Mouse (Mus musculus) thymus, adult 2 months (tissue): ENCODE data around the gene Chmp2a. TPM values are rescaled to one million over a fixed set of nuclear protein-coding genes. Genes with fewer than 3 reads are reported as not detected.
A peak's percentile ranks its signal among the peaks of the same experiment; 100 is the strongest.

Experiments
- DNase-seq: peaks from one replicate; pipeline ENCODE4 v3.0.0; 2021
- H3K27ac ChIP-seq: fragments of 200-500 bp; 2 replicates; pipeline ENCODE4 v1.5.1; 2012; ENCODE audit warnings: low read length, control low read depth; ENCODE audit not compliant: control insufficient read depth, insufficient read depth
- H3K27me3 ChIP-seq: fragments of 200-500 bp; 2 replicates; pipeline ENCODE4 v1.6.1; 2012; ENCODE audit warnings: mild to moderate bottlenecking, low read length, moderate library complexity, mixed read lengths; ENCODE audit not compliant: control insufficient read depth, insufficient read depth
- H3K36me3 ChIP-seq: fragments of 200-500 bp; 2 replicates; pipeline ENCODE4 v1.6.1; 2012; ENCODE audit warnings: mild to moderate bottlenecking, low read length, moderate library complexity; ENCODE audit not compliant: control insufficient read depth, insufficient read depth
- H3K4me1 ChIP-seq: fragments of 200-500 bp; replicated peaks from 2 replicates; pipeline ENCODE4 v1.6.1; 2012; ENCODE audit warnings: low read length; ENCODE audit not compliant: control insufficient read depth, insufficient read depth
- H3K4me3 ChIP-seq: fragments of 200-500 bp; 2 replicates; pipeline ENCODE4 v1.5.1; 2012; ENCODE audit warnings: mild to moderate bottlenecking, low read length, control low read depth, moderate library complexity; ENCODE audit not compliant: control insufficient read depth, insufficient read depth
- CTCF ChIP-seq: fragments of 200-500 bp; IDR thresholded peaks from 2 replicates; pipeline ENCODE4 v1.5.1; 2012; ENCODE audit warnings: mild to moderate bottlenecking, control low read depth, low read length, moderate library complexity, borderline replicate concordance; ENCODE audit not compliant: control insufficient read depth, poor library complexity, insufficient read depth; ENCODE audit errors: extremely low read depth
- POLR2A ChIP-seq: fragments of 200-500 bp; IDR thresholded peaks from 2 replicates; pipeline ENCODE4 v1.6.1; 2012; ENCODE audit warnings: mild to moderate bottlenecking, low read length, control low read depth, moderate library complexity; ENCODE audit not compliant: control insufficient read depth, poor library complexity, insufficient read depth; ENCODE audit errors: extremely low read depth
- WGBS: fragments of 180-500 bp; shearing (Covaris S2); methylation state at CpG from one replicate; pipeline ENCODE4 v1.1.7; 2018; 5-methylcytosine and 5-hydroxymethylcytosine counted together
- polyA plus RNA-seq: library from polyadenylated mRNA; depleted of rRNA; stranded (reverse); fragments of >200 nt; gene quantifications from 2 replicates; pipeline ENCODE4 v1.2.3, GENCODE M21; 2012; rRNA removed

Gene Chmp2a
- polyA plus RNA-seq, 1 experiment, result 65.7 TPM

GRCm38 (mm10) chr7:12987409-12988189, 47.0 kb downstream of the Chmp2a start:
- no peaks in the 10 kb centered on the region for H3K27me3 ChIP-seq
- peak overlapping the region; percentile 70 for H3K27ac ChIP-seq
- TF ChIP-seq POLR2A (no peak), CTCF (no peak)
- WGBS, result 77% methylated on average over 8 of the region's 8 CpGs
- peaks cover 19% of the 10 kb centered on the region for H3K4me1 ChIP-seq
- H3K36me3 ChIP-seq, result no peaks in the 10 kb centered on the region
- no peak for DNase-seq
- H3K4me3 ChIP-seq, result no peak overlapping the region

GRCm38 (mm10) chr7:12986906-12987305, 47.7 kb downstream of the Chmp2a start:
- H3K4me1 ChIP-seq, result peaks cover 19% of the 10 kb centered on the region
- no peaks in the 10 kb centered on the region for H3K27me3 ChIP-seq
- TF ChIP-seq POLR2A, result no peak
- no peak for TF ChIP-seq CTCF
- H3K4me3 ChIP-seq, result no peak overlapping the region
- no peak for DNase-seq
- WGBS, result 93% methylated on average over 8 of the region's 8 CpGs
- H3K27ac ChIP-seq, result peak overlapping the region; percentile 29
- no peaks in the 10 kb centered on the region for H3K36me3 ChIP-seq

GRCm38 (mm10) chr7:12985724-12986123, 48.9 kb downstream of the Chmp2a start:
- no peak for DNase-seq
- Histone ChIP-seq H3K27me3 (no peaks in the 10 kb centered on the region), H3K4me1 (peaks cover 19% of the 10 kb centered on the region), H3K36me3 (no peaks in the 10 kb centered on the region), H3K27ac (no peak overlapping the region), H3K4me3 (no peak overlapping the region)
- TF ChIP-seq CTCF (no peak), POLR2A (no peak)
- WGBS, result 96% methylated on average over 1 of the region's 1 CpGs

Other genes with a start within 250 kb of the Chmp2a start
- 2.7 and 2.9 TPM in 2 replicates for gene Zscan18, start 231.2 kb downstream of the Chmp2a start, polyA plus RNA-seq
- gene Zfp329, start 215.9 kb downstream of the Chmp2a start, polyA plus RNA-seq, result 4.1 and 4.2 TPM in 2 replicates
- gene Zfp110, start 200.0 kb downstream of the Chmp2a start, polyA plus RNA-seq, result 16.9 and 17.6 TPM in 2 replicates
- gene Zfp128, start 153.6 kb downstream of the Chmp2a start, polyA plus RNA-seq, result 1.7 and 2.2 TPM in 2 replicates
- 14.3 and 14.9 TPM in 2 replicates for gene Zscan22, start 137.0 kb downstream of the Chmp2a start, polyA plus RNA-seq
- gene Rps5, start 112.5 kb downstream of the Chmp2a start, polyA plus RNA-seq, result 2,545 and 2,907 TPM in 2 replicates
- gene Rnf225, start 107.4 kb downstream of the Chmp2a start, polyA plus RNA-seq, result 1.0 and 1.8 TPM in 2 replicates
- gene Zfp324, start 69.0 kb downstream of the Chmp2a start, polyA plus RNA-seq, result 8.7 and 9.3 TPM in 2 replicates
- 10.8 and 11.4 TPM in 2 replicates for gene Zfp446, start 57.0 kb downstream of the Chmp2a start, polyA plus RNA-seq
- 0.89 and 3.0 TPM in 2 replicates for gene Slc27a5, start 36.6 kb downstream of the Chmp2a start, polyA plus RNA-seq
- gene Trim28, start 35.7 kb downstream of the Chmp2a start, polyA plus RNA-seq, result 902 and 905 TPM in 2 replicates
- gene Zbtb45, start 24.8 kb downstream of the Chmp2a start, polyA plus RNA-seq, result 78.8 and 127 TPM in 2 replicates
- gene Ube2m, start 3.5 kb upstream of the Chmp2a start, polyA plus RNA-seq, result 236 and 244 TPM in 2 replicates
- gene Mzf1, start 20.0 kb upstream of the Chmp2a start, polyA plus RNA-seq, result 3.5 and 4.5 TPM in 2 replicates
- not detected in 2 replicates for gene Vmn1r85, start 60.4 kb upstream of the Chmp2a start, polyA plus RNA-seq
- gene Vmn1r86, start 85.1 kb upstream of the Chmp2a start, polyA plus RNA-seq, result not detected in 2 replicates
- gene Vmn1r87, start 105.3 kb upstream of the Chmp2a start, polyA plus RNA-seq, result not detected in 2 replicates
- gene Vmn1r88, start 124.8 kb upstream of the Chmp2a start, polyA plus RNA-seq, result not detected in 2 replicates
- gene Vmn1r89, start 178.2 kb upstream of the Chmp2a start, polyA plus RNA-seq, result not detected in 2 replicates
- 35.8 and 55.2 TPM in 2 replicates for gene Lig1, start 242.5 kb upstream of the Chmp2a start, polyA plus RNA-seq
- gene Zswim9, start 243.9 kb upstream of the Chmp2a start, polyA plus RNA-seq, result 7.4 and 7.8 TPM in 2 replicates